ENCODE assay signal across 8 mouse cellular contexts in the genomic region with DNA sequence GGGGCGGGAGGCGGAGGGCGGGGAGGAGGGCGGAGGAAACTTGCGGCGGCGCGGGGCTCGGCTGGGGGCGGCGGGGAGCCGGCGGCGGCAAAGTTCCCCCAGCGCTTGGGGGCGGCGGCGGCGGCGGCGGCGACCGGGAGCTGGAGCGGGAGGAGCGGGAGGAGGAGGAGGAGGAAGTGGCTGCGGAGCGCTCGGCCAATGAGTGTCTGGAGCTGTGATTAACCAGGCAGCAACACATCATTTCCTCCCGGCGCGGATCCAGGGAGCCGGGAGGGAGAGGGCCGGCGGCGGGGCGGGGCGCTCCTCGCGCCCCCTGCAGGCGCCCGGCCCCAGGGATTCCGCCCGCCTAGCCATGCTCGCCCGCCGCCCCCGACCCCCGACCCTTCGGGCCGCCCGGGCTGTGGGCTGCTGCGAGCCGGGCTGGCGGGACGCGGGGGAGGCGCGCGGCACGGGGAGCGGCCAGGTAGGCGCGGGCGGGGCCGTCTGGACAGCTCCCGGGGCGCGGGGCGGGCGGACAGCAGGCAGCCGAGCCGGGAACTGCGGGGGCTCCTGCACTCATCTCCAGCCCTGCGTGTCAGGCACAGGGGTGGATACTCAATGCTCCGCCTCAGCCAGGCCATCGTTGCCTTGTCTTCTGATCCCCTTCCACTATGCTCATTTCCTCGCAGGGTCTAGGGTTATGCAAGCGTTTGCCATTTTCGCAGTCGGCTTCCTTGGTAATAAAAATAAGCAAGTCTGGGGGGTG. TPM values are rescaled to one million over a fixed set of nuclear protein-coding genes. Genes with fewer than 3 reads are reported as not detected.
DNase-seq lines count a peak whose midpoint lies in the region; ATAC-seq and TF ChIP-seq lines count a peak whose summit lies in the region.

A gene (minus strand): TSS at position 92 of the 745 bp plus-strand sequence.
A gene (plus strand): TSS at position 233 of the 745 bp plus-strand sequence.

- intact Hi-C loops in left cerebral cortex, adult 2 months (cut with DNase I): loop anchor here (1.0 to 5.0 kb wide), 4 partner anchors 19 to 100 kb away; no protein-coding TSS in a partner anchor

- H3K36me3 ChIP-seq in hindbrain, embryonic 15.5 days: no peaks in the 10 kb centered on the region

- H3K4me2 ChIP-seq in hindbrain, embryonic 15.5 days: peak within 1 kb of the TSS; percentile 69

- H3K9me3 ChIP-seq in hindbrain, embryonic 15.5 days: no peaks in the 10 kb centered on the region

- peak; percentile 95 for ATAC-seq in hindbrain, embryonic 15.5 days (ENCODE audit: low FRiP score, low read depth)

- 1% methylated on average over 36 of the region's 80 CpGs for WGBS in hindbrain, embryonic 15.5 days

- peak; percentile 20 for DNase-seq in T-cell, adult 2 months (ENCODE audit: low spot score)
- peak; percentile 93 for DNase-seq in cerebellum, postnatal 14 days
- peak; percentile 89 for DNase-seq in gastrocnemius, adult 18-20 months (ENCODE audit: low spot score)
- DNase-seq in left cerebral cortex, adult 2 months (ENCODE audit: extremely low spot score in 1 of 2, low spot score in 2 of 2): peak; percentile 81 to 89
- peak; percentile 90 to 95 for DNase-seq in lung, postnatal 4 days
- DNase-seq in right cerebral cortex, adult 18-20 months: peak; percentile 94
- DNase-seq in urinary bladder, postnatal 25 days (ENCODE audit: low spot score): peak; percentile 78

- peak; percentile 44 for TF ChIP-seq CTCF in left cerebral cortex, adult 2 months (IDR thresholded peaks at IDR 0.05)

- no peaks in the 10 kb centered on the region for H3K27me3 ChIP-seq in hindbrain, embryonic 15.5 days

- H3K4me1 ChIP-seq in hindbrain, embryonic 15.5 days (replicated peaks): peaks cover 56% of the 10 kb centered on the region

- peak within 1 kb of the TSS; percentile 90 for H3K9ac ChIP-seq in hindbrain, embryonic 15.5 days

- H3K27ac ChIP-seq in hindbrain, embryonic 15.5 days (replicated peaks): peak within 1 kb of the TSS; percentile 99
- H3K27ac ChIP-seq in left cerebral cortex, adult 2 months: peak within 1 kb of the TSS; percentile 95

- peak within 1 kb of the TSS; percentile 75 for H3K4me3 ChIP-seq in hindbrain, embryonic 15.5 days
- peak within 1 kb of the TSS; percentile 72 for H3K4me3 ChIP-seq in left cerebral cortex, adult 2 months

RNA-seq across cellular contexts. Expression of the first gene that starts in this region (rescaled TPM):
- total RNA-seq in gastrocnemius, adult 18-20 months (2021): 10 to 100 TPM; 20.6 to 26.8 TPM
- 4.5 and 5.0 TPM in 2 replicates for polyA plus RNA-seq in hindbrain, embryonic 15.5 days (2015; fragmentation: Nextera tagmentation; extraction: Ambion mirVana)
- 10 to 100 TPM; 32.9 to 36.6 TPM for total RNA-seq in left cerebral cortex, adult 2 months (2021)

RNA-seq across cellular contexts. Expression of the second gene that starts in this region (rescaled TPM):
- 1 to 10 TPM; 2.1 to 3.1 TPM for total RNA-seq in gastrocnemius, adult 18-20 months (2021)
- 12.0 and 16.2 TPM in 2 replicates for polyA plus RNA-seq in hindbrain, embryonic 15.5 days (2015; fragmentation: Nextera tagmentation; extraction: Ambion mirVana)
- 10 to 100 TPM; 26.7 to 33.8 TPM for total RNA-seq in left cerebral cortex, adult 2 months (2021)

Comparison
In these comparisons a context has a peak if more than half of its experiments do, and no peak if none do; other contexts are left out.
1. Peak in every context shown above with its lines: DNase-seq, ATAC-seq, H3K4me3 ChIP-seq and H3K27ac ChIP-seq.
2. RNA of the second gene that starts in this region (total RNA-seq): 26.7 to 33.8 TPM in left cerebral cortex, adult 2 months; 2.1 to 3.1 TPM in gastrocnemius, adult 18-20 months; every median in the first group is over 4 times any median in the second.
3. DNase-seq: peak in every context shown above with its lines; median percentile 94 in right cerebral cortex, adult 18-20 months; 93 in cerebellum, postnatal 14 days; 92 in lung, postnatal 4 days; 89 in gastrocnemius, adult 18-20 months; 85 in left cerebral cortex, adult 2 months; 78 in urinary bladder, postnatal 25 days; 20 in T-cell, adult 2 months.